Mouse (Mus musculus) lung, adult 2 months (tissue): ENCODE measurements around the gene Tnfrsf19.

ENCODE experiments used
- CTCF ChIP-seq: fragments of 200-500 bp; IDR thresholded peaks from 2 replicates; pipeline ENCODE4 v1.5.1; 2011; ENCODE audit warnings: mild to moderate bottlenecking, low read length, control low read depth; ENCODE audit not compliant: insufficient read depth
- POLR2A ChIP-seq: fragments of 200-500 bp; IDR thresholded peaks from 2 replicates; pipeline ENCODE4 v1.6.1; 2011; ENCODE audit warnings: low read depth, mild to moderate bottlenecking, control low read depth, low read length, borderline replicate concordance; ENCODE audit errors: extremely low read depth

GRCm38 (mm10) chr14:60926011-60926410, 120.3 kb downstream of the Tnfrsf19 start:
- TF ChIP-seq CTCF: no peak
- no peak for TF ChIP-seq POLR2A
